ENCODE assay signal across 20 mouse cellular contexts in the genomic region with DNA sequence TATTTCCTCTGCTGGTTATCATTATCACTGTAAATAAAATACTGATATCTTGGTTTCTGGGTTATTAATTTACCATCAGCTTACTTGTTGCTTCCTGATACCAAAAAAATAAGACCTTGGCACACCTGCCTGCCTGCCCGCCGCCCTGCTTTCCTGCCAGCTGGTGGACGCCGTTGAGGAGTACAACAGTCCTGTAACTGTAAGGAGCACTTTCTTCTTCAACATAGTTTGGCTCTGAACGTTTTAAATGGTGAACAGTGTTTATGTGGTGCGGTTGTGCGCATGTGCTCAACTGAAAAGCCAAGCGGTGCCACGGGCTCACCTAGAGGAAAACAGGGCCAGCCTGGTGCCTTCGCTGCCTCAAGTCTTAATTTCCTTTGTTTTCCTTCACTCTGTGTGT. TPM values are rescaled to one million over a fixed set of nuclear protein-coding genes. Genes with fewer than 3 reads are reported as not detected.
DNase-seq lines count a peak whose midpoint lies in the region; ATAC-seq and TF ChIP-seq lines count a peak whose summit lies in the region.
"Had no signal": no experiment of that assay in that cellular context is flagged by ENCODE, and none has a peak within 500 bp of the region (broad histone marks: within the 10 kb centered on the region; RNA-seq: fewer than 3 reads in every experiment).

No protein-coding gene starts in this region.

- ATAC-seq in hindbrain, embryonic 16.5 days: no peak
- peak; percentile 68; the same call in 1 of the 2 replicates for ATAC-seq in intestine, embryonic 15.5 days
- no peak for ATAC-seq in stomach, embryonic 15.5 days (ENCODE audit: insufficient read depth, low FRiP score, low read depth)
- ATAC-seq: forebrain, embryonic 15.5 days; hindbrain, postnatal 0 days had no signal

- H3K9me3 ChIP-seq in hindbrain, embryonic 10.5 days: no peaks in the 10 kb centered on the region; the same call in 1 of the 2 replicates
- H3K9me3 ChIP-seq in hindbrain, embryonic 16.5 days (ENCODE audit: control insufficient read depth, low read length): no peaks in the 10 kb centered on the region
- H3K9me3 ChIP-seq in intestine, embryonic 15.5 days: no peaks in the 10 kb centered on the region
- no peaks in the 10 kb centered on the region for H3K9me3 ChIP-seq in stomach, embryonic 15.5 days
- H3K9me3 ChIP-seq: embryonic facial prominence, embryonic 13.5 days; forebrain, embryonic 15.5 days; heart, embryonic 15.5 days had no signal

- H3K4me1 ChIP-seq in hindbrain, embryonic 10.5 days (replicated peaks): peaks cover 15% of the 10 kb centered on the region; the same call in 1 of the 2 replicates
- no peaks in the 10 kb centered on the region for H3K4me1 ChIP-seq in hindbrain, embryonic 16.5 days (ENCODE audit: control insufficient read depth, insufficient read depth, low read depth, low read length)
- H3K4me1 ChIP-seq in intestine, embryonic 15.5 days (replicated peaks): no peaks in the 10 kb centered on the region; the same call in 1 of the 2 replicates
- H3K4me1 ChIP-seq in stomach, embryonic 15.5 days: peaks cover 5% of the 10 kb centered on the region; the same call in 1 of the 2 replicates
- H3K4me1 ChIP-seq: embryonic facial prominence, embryonic 13.5 days had no signal

- no peaks in the 10 kb centered on the region for H3K36me3 ChIP-seq in hindbrain, embryonic 10.5 days
- H3K36me3 ChIP-seq in hindbrain, embryonic 16.5 days (ENCODE audit: control insufficient read depth, insufficient read depth, low read length): no peaks in the 10 kb centered on the region
- H3K36me3 ChIP-seq in intestine, embryonic 15.5 days: no peaks in the 10 kb centered on the region
- H3K36me3 ChIP-seq in stomach, embryonic 15.5 days: no peaks in the 10 kb centered on the region
- H3K36me3 ChIP-seq: forebrain, embryonic 15.5 days; heart, embryonic 15.5 days had no signal

- H3K27ac ChIP-seq in hindbrain, embryonic 10.5 days: peak overlapping the region; percentile 6; the same call in 1 of the 2 replicates
- no peak overlapping the region for H3K27ac ChIP-seq in hindbrain, embryonic 16.5 days (ENCODE audit: low read depth, low read length)
- H3K27ac ChIP-seq in intestine, embryonic 15.5 days: no peak overlapping the region
- H3K27ac ChIP-seq in stomach, embryonic 15.5 days: 0 out of 2 replicates have a peak overlapping the region, but pooled peaks have one; percentile 40
- H3K27ac ChIP-seq: embryonic facial prominence, embryonic 13.5 days; forebrain, embryonic 15.5 days; heart, embryonic 15.5 days; hindbrain, postnatal 0 days had no signal

- 72% methylated on average over 10 of the region's 10 CpGs for WGBS in hindbrain, embryonic 10.5 days
- 67% methylated on average over 10 of the region's 10 CpGs for WGBS in hindbrain, embryonic 16.5 days
- 65% methylated on average over 10 of the region's 10 CpGs for WGBS in intestine, embryonic 15.5 days
- WGBS in stomach, embryonic 15.5 days: 68% methylated on average over 10 of the region's 10 CpGs

- no peak overlapping the region for H3K4me2 ChIP-seq in hindbrain, embryonic 16.5 days (ENCODE audit: low read length)
- 0 out of 2 replicates have a peak overlapping the region, but pooled peaks have one; percentile 7 for H3K4me2 ChIP-seq in intestine, embryonic 15.5 days (replicated peaks)
- H3K4me2 ChIP-seq in stomach, embryonic 15.5 days: peak overlapping the region; percentile 13; the same call in 1 of the 2 replicates
- H3K4me2 ChIP-seq: embryonic facial prominence, embryonic 13.5 days; forebrain, embryonic 15.5 days; heart, embryonic 11.5 days; heart, embryonic 15.5 days had no signal

- no peak overlapping the region for H3K4me3 ChIP-seq in hindbrain, embryonic 10.5 days
- no peak overlapping the region for H3K4me3 ChIP-seq in hindbrain, embryonic 16.5 days (ENCODE audit: low read length)
- no peak overlapping the region for H3K4me3 ChIP-seq in intestine, embryonic 15.5 days (replicated peaks)
- H3K4me3 ChIP-seq in stomach, embryonic 15.5 days (replicated peaks): no peak overlapping the region
- H3K4me3 ChIP-seq: embryonic facial prominence, embryonic 13.5 days; forebrain, embryonic 15.5 days; heart, embryonic 15.5 days had no signal

- TF ChIP-seq CTCF in brain, embryonic 14.5 days (IDR thresholded peaks at IDR 0.05; ENCODE audit: borderline replicate concordance, extremely low read depth, insufficient read depth, insufficient read length): no peak

- no peak for TF ChIP-seq POLR2A in brain, embryonic 14.5 days (IDR thresholded peaks at IDR 0.05; ENCODE audit: borderline replicate concordance, extremely low read depth, insufficient read depth, insufficient read length, poor library complexity, severe bottlenecking)

- no peak for DNase-seq in hindbrain, embryonic 10.5 days (ENCODE audit: low spot score)
- DNase-seq in brain, embryonic 14.5 days (ENCODE audit: low read depth): peak; percentile 25
- no peak for DNase-seq in kidney, postnatal 25 days
- no peak for DNase-seq in yolk sac, embryonic 10.5 days (ENCODE audit: low spot score)
- DNase-seq: adrenal gland, adult 8-10 months; adrenal gland, postnatal 36 days; cerebellum, adult 11 months; cerebellum, adult 9-10 months; cerebellum, postnatal 25 days; gastrocnemius, postnatal 36 days; heart, adult 18-20 months; heart, postnatal 14 days had no signal

- H3K27me3 ChIP-seq in hindbrain, embryonic 10.5 days (ENCODE audit: insufficient read depth, poor library complexity, severe bottlenecking): no peaks in the 10 kb centered on the region
- H3K27me3 ChIP-seq in hindbrain, embryonic 16.5 days (replicated peaks; ENCODE audit: control insufficient read depth, insufficient read depth, low read length): no peaks in the 10 kb centered on the region
- H3K27me3 ChIP-seq in intestine, embryonic 15.5 days (replicated peaks): no peaks in the 10 kb centered on the region
- no peaks in the 10 kb centered on the region for H3K27me3 ChIP-seq in stomach, embryonic 15.5 days (replicated peaks)
- H3K27me3 ChIP-seq: embryonic facial prominence, embryonic 13.5 days; forebrain, embryonic 15.5 days; heart, embryonic 15.5 days had no signal

- no peak overlapping the region for H3K9ac ChIP-seq in hindbrain, embryonic 16.5 days (ENCODE audit: low read depth, low read length)
- H3K9ac ChIP-seq in intestine, embryonic 15.5 days: no peak overlapping the region
- H3K9ac ChIP-seq in stomach, embryonic 15.5 days: no peak overlapping the region
- H3K9ac ChIP-seq: embryonic facial prominence, embryonic 13.5 days; forebrain, embryonic 15.5 days; heart, embryonic 15.5 days had no signal

RNA-seq across cellular contexts. Expression of a gene that starts 6.4 kb away (rescaled TPM):
- polyA plus RNA-seq in hindbrain, embryonic 10.5 days (2016; fragmentation: Nextera tagmentation; extraction: Ambion mirVana): 0.81 and 0.96 TPM in 2 replicates
- 0.94 and 1.5 TPM in 2 replicates for polyA plus RNA-seq in hindbrain, embryonic 16.5 days (2015; fragmentation: Nextera tagmentation; extraction: Ambion mirVana)
- polyA plus RNA-seq in brain, embryonic 14.5 days (2012; rRNA removed): 0.75 and 1.1 TPM in 2 replicates
- 6.2 and 7.2 TPM in 2 replicates for polyA plus RNA-seq in intestine, embryonic 15.5 days (2015; fragmentation: Nextera tagmentation; extraction: Ambion mirVana)
- polyA plus RNA-seq in stomach, embryonic 15.5 days (2015; fragmentation: Nextera tagmentation; extraction: Ambion mirVana): 3.6 and 3.8 TPM in 2 replicates

Comparison
In these comparisons a context has a peak if more than half of its experiments do, and no peak if none do; other contexts are left out.
1. H3K27ac ChIP-seq: peak in hindbrain, embryonic 10.5 days (single experiment) and stomach, embryonic 15.5 days (single experiment); none in hindbrain, embryonic 16.5 days (single experiment) and intestine, embryonic 15.5 days (single experiment).